Mouse (Mus musculus) heart, adult 18-20 months (tissue): ENCODE measurements around the gene Prkcd. TPM values are rescaled to one million over a fixed set of nuclear protein-coding genes. Genes with fewer than 3 reads are reported as not detected.

Experiments used
- DNase-seq, 2 experiments: peaks; one replicate each; pipeline ENCODE4 v3.0.0; 2021 to 2022; ENCODE audit warnings: mixed read lengths in 1 of 2
- total RNA-seq, 2 experiments: library from RNA; stranded (reverse); gene quantifications; 2 replicates each; pipeline ENCODE4 v1.2.3; 2021

The Prkcd gene
- total RNA-seq, 2 experiments from 2014 or later = 11.2 to 13.0 TPM

DNA sequence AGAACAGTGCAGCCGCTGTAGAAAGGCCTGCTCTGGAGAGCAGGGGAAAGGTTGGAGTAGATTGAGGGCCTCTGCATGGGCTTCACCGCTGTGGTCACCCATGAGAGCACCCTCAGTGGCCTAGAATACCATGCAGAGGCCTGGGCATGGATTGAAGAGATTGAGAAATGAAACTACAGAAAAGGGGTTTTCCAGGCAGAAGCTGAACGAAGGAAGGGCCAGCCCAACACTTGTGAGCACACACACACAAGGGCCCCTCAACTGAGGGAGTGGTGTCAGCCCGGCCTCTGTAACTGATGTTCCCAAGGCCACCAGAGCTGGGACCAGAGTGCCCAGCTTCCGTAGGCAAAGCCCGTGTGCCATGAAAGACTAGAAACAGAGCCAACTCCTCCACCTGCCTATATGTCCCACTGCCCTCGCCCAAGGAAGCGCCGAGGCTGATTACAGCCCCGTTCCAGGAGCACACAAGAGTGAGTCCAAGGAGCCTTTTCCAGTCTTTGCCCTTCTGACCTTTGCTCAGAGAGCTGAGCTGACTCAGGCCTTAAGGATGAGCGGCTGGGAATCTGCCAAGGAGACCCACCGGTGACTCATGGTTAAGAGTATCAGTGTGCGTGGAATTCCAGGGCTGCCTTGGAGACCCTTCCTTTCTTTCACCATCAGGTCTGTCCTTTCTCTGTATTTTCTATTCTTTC lies 9.4 kb upstream of the Prkcd start:
- DNase-seq = no peak

DNA sequence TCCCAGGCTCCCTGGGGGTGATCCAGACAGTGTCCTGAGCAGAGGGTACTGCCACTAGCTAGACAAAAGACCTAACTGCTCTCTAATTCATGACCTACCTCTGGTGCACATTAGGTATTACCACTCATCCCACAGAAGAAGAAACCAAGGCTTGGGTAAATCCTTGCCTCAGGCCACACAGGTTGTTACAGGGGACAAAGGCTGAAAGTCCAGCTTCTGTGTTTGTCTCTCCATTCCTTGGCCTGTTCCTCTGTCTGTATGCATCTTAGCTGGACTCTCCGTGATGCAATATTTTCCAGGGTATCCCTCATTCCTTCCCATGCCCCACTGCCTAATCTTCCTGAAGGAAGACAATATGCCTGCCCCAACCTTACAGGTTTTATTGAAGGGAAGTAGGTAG lies 8.4 kb upstream of the Prkcd start:
- no peak for DNase-seq

DNA sequence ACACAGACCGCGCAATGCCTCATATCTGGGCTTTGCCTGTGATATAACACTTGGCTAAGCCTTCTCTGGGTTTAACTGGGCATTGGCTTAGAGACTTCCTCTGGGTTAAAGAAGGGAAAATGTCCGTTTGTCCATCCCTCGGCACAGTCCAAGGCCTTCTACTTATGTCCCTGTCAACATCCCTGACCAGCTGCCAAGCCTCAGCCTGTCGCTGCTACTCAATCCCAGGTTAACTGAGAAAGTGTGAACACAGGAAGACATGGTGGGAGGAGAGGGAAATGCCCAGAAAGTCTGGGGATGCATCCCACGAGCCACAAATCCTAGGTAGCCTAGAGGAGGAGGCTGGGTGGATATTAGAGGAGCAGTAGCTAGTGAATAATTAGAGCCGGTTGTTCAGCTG lies 7.7 kb upstream of the Prkcd start:
- no peak for DNase-seq

DNA sequence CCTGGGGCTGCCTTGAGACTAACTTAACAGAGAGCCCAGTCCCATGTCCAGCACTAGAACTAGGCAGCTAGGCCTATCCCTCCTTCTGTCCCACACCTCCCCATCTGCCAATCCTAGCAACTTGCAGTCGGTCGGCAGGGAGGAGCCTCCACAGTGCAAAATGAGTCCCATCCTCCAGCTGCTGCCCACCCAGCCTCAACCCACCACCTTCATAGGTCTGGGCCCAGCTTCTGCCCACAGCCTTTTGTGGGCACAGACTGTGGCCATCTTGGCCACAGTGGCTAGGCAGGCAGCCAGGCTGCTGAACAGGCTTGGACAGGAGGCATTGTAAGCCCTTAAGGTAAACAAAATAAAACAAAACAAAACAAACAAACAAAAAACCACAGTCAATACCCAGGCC lies 5.8 kb upstream of the Prkcd start:
- no peak for DNase-seq

DNA sequence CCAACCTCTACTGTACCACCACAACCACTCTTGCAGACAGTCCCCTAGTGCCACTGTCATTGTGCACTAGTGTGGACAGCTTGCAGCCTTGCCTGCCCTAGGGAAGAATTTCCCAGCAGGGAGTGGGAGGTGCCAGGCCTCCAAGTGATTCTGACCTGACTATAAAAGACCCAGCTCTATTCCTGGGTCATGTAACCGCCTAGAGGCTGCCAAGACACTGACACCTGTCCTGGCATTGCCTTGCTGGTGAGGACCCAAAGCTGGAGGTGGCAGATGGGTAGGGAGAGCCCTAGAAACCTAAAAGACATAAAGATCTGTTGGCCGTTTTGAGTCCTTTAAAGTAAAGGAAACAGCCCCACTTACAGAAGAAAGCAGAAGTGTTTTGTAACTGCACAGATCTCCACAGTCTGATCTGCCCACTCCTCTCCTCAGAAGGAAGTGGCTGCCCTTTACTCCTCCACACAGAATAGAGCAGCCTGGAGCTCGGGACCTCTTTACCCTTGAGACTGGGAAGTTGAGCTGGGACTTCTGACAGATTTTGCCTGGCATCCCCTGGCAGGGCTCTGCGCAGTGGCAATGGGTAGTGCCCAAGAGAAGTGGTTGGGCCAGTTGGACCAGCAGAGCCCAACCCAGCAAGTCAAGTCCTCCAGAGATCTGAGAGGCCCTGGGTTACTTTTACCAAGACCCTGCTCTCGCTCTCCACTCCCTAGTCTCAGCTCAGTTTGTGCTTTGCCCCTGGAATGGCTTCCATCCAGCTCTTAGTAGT lies 5.0 kb upstream of the Prkcd start:
- peak; percentile 55 to 81 for DNase-seq

DNA sequence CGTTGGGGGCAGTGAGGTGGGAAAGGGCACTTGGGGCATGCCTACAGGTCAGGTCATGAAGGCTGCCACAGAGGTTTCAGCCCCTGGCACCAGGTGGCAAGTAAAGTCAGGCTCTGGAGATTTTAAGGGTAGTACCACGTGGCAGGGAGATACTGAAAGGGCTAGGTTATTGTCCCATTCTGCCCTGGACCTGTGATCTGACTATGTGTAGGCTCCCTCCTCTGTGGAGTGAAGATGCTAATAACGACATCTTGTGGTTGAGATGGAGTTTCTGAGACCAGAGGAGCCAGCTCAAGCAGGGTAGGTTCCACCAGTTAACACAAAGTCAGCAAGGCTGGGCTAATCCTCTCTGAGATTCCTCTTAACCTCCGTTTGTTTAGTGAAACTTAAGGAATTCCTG lies 3.8 kb upstream of the Prkcd start:
- no peak for DNase-seq

DNA sequence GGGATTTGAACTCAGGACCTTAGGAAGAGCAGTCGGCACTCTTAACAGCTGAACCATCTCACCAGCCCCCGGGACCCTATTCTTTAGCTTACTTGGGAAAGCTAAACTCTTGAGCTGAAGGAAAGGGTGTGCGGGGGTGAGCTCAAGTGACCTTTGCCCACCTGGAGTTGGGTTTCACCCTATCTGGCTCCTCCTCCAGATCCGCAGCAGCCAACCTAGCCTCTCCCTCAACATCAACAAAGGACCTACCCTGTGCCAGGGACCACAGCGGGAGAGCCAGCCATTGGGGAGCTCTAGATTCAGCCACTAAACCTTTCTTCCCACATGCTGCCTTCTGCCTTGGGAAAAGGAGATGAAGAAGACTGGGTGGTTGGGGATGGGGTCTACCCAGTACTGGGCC lies 2.2 kb upstream of the Prkcd start:
- DNase-seq = no peak

DNA sequence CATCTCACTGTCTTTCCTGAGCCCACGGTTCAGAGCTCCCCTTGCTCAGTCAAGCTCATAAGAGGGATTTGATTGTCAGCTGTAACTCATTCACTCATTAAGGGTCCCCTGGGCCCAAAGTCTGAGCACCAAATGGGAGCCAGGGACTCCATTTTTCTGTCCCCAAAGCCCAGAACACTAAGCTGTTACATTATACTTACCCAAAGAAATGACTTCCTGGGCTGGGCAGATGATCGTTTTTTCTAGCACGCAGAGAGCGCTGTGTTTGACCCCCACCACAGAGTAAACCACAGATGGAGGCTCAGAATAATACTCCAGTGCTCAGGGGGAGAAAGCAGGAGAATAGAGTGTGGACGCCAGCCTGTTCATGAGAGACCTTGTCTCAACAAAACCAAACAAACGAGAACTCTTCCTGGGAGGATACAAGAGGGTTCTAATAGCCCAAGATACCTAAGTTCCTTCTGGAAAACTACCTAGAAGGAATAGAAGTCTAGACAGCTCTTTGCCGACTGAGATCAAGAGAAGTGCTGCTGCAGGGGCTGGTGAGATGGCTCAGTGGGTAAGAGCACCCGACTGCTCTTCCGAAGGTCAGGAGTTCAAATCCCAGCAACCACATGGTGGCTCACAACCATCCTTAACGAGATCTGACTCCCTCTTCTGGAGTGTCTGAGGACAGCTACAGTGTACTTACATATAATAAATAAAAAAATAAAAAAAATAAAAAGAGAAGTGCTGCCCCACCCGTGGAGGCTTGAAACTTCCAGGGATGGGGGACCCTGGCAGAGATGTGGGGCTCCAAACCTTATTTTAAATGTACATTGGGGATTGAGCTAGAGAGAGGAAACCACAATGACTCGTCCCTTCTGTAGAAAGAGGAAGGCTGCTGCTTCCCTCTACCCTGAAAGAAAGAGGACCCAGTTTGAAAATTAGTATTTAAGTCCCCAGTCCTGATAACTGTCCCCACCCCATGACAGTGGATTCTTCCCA lies 1.0 kb upstream of the Prkcd start:
- peak in 1 of 2 experiments; percentile 49 for DNase-seq

DNA sequence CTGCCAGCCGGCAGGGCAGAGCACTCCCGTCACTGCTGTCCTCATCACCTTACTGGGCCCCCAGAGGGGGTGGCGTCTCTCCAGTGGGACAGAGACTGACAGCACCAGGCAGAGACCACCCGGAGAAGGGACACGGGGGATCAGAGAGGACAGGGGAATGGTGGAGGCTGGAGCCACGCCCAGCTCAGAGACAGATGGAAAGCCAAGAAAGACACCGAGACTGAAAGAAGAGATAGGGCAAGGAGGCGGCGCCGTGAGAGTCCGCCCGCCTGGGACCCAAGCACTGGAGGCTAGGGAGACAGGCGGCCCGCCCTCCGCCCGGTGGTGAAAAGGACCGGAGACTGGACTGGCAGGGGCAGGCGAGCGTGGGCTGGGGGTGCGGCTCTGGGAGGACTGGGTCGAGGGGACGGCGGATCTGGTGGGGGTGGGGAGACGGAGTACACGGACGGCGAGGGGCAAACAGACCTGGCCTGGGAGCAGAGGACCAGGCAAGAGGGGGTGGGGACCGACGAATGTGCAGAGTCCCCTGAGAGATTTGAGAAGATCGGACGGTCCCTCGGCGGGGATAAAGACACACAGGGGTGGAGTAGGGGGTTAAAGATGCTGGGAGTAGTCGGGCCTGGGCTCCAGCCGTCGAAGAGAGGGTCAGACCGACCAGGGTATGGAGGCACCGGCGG lies 741 bp downstream of the Prkcd start:
- peak; percentile 56 to 61 for DNase-seq

DNA sequence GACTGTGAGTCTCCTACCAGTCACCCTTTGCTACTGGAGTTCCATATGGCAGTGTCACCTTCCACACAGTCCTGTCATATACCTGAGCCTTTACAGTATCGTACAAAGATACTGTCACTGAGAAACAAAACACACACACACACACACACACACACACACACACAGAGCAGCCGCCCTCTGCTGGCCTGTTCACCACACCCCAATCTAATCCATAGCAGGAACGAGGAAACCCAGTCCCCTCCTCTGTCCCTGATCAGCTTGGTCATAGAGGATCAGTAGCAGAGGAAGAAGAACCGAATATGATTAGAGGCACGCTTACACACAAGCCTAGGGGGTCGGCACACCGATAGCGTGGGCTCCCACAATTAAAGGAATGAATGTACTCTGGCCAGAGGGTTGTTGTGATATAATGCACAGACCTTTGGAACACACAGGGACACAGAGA lies 1.7 kb downstream of the Prkcd start:
- DNase-seq = no peak

DNA sequence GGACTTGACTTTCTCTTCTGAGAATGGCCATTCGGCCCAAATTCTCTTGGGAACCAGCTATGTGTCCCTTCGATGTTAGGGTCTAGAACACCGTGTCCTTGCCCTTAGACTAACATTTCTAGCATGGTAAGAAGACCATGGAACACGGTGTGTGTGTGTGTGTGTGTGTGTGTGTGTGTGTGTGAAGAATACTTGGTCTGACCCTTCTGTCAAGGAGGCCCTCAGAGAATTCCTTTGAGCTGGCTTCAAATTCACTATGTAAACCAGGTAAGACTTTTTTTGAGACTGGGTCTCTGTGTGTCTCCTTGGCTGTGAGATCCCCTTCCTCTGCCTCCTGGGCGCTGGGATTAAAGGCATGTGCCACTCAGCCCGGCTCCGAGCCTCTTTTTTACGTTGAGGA lies 3.5 kb downstream of the Prkcd start:
- DNase-seq = no peak

DNA sequence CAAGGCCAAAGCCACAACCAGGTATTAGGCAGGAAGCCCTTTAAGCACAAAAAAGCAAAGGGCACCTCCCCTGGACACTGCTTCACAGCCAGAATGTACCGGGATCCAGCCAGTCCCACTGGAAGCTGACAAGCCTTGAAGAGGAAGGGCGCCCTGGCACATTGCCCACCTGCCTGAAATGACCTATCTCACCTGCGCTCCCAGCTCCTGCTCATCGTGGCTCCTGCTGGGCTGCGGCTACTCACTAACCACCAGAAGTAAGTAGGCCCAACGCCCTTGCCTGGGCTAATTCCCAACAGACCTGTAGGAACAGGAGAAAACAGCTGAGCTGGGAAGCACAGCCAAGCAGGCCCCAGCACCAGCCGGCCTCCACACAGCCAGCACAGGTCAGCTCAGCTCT lies 3.9 kb downstream of the Prkcd start:
- no peak for DNase-seq

DNA sequence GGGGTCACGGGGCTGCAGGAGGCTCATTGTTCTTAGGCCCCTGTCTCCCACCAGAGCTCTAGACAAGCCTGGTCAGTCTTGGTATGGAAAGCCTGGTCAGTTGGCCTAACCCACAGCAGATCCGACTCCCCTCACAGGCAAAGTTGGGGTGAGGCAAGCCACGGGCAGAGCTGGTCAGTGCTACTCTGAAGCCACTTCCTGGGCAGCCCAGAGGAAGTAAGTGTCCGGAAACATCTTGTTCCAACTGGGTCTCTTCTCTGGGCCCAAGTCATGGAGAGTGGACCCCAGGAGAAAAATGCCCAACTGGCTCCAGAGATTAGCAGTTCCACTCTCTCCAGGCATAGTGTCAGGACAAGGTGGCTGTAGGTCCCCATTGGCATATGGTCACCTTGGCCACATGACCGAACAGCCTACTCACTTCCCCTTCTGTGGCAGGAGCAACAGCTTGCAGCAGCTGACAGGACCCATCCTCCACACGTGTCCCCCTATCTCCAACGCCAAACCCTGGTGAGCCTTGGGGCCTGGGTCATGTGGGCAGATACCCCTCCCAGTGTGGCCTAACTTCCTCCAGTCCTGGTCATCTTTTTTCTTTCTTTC lies 5.9 kb downstream of the Prkcd start:
- peak; percentile 35 to 54 for DNase-seq

DNA sequence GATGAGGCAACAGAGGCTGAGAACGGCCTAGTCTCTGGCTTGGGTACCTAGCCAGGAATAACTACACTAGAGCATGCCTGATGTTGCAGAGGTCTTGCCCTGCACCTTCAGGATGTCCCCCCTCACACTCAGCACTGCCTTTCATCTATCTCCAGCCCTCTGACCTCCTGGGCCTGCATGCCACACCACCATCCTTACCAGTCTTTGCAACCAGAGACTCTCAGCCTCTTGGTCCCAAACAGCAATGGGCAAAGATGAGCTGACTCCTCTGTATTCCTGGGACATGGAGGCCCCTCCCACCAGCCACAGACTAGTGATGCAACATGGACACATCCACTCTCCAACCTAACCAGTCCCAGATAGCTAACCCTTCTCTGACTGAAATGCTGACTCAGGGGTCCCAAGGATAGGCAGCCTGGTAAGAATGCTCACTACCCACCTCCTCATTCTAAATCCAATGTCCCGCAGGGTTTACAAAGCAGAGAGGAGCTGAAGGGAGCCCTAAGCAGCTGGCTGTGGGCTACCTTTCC lies 7.2 kb downstream of the Prkcd start:
- no peak for DNase-seq

DNA sequence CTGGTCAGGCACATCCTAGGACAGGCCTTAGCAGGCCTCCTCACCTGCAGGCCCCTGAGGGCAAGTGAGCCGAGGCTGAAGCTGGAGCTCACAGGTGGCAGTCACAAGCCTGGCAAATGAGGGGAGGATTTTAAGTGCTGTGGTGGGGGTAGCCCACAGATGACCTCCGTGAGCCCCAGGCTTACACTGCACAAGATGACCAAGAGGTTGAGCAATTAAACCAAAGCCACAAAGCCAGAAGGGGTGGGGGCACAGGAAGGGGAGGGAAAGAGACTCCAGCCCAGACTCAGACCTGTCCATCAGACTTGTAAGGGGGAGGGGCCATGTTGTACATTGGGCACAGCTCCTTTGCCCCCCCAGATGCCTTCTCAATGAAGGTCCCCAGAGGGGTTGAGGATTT lies 9.3 kb downstream of the Prkcd start:
- no peak for DNase-seq

DNA sequence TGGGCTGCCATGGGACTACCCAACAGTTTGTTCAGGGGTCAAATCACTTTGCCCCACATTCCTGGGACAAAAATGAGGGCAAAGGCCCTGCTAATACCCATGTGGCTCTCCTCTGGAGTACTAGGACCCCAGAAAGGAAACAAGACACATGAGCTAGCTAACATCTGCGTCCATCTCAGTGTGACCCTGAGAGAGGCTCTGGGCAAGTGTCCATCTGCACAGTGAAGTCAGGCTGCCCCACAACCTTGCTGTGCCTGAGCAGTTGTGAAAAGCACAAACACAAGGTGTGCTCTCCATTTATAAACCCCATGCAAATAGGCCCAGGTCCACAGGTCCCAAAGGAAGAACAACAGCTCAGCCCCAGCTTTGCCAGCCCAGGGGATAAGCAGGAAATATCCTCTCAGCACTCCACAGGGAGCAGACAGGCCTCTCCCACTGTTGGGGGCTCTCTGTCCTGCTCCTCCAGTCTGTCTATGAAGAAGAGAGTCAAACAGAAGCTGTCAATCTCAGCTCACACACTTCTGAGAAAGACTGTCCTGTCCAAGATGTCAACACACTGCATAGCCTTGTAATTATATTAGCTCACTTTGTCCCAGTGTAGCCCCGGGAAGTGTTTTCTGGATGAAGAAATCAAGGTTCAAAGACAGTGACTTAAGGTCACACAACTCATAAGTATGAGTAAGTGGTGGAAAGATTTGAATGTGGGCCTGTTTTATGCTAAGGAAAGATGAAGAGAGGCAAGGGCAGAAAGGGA lies 12.9 kb downstream of the Prkcd start:
- no peak for DNase-seq

DNA sequence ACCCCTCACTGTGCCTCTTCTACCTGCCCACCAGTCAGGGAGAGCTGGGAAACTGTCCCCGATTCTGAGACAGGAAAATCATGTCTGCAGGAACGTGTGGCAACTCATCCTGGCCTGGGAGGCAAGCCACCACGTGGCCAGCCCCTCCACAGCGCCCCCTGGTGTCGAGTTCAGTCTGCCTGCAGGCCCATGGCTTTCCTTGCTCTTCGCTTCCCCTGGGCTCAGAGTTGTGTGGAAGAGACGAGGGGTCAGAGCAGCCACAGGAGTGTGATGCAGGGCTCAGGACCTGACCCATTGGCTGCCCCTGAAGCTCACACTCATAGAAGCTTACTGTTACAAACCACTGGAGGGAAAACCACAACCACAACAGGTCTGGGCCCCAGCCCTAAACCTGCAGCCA lies 13.5 kb downstream of the Prkcd start:
- DNase-seq = peak; percentile 79 to 91

DNA sequence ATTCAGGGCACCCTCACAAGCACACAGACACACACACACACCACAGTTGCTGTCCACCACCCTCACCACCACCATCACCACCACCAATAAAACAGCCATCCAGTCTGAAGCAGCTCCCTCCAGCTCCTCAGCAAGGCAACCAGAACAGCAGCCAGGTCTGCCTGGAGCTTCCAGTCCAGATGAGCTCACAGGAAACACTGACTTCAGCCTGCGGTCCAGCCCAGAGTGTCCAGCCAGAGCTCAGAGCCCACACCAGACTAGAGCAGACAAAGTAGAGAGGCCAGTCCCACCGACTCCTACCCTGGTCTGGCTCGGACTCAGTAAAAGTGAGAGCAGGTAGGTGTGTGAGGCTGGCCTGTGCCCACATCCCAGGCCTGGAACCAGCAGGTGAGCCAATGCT lies 15.1 kb downstream of the Prkcd start:
- peak in 1 of 2 experiments; percentile 46 for DNase-seq

DNA sequence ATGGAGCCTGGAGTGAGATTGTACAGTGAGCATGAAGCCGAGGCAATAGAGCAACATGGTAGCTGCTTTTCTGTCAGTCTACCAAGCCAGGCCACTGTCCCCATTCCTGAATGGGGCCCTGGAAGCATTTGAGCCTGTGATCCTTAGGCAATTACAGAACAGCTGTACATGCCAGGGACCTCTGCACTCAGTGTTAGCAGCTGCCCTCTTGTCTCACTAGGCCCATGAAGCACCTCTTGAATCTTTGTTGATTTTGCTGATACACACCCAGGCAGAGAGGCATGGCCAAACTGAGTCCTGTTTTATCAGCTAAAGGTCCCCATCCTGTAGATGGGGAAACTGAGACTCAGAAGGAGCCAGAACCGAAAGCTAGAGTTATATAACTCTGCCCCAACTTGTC lies 15.7 kb downstream of the Prkcd start:
- DNase-seq = no peak

DNA sequence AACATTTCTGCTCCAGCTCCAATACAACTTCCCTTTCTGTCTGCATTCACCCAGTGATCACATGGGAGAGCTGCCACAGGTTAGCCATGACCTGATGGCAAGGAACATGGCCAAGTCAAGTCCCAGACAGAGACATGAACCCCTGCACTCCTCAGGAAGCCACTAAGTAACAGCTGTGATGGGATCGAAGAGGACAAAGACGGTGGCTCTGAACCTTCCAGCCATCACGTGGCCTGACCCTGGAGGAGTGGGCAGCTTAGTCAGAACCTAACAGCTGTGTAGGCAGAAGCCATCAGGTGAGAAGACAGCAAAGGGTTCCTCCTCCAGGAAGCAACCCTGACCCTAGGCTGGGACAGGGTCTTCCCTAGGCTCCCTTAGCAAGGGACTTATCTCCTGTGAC lies 16.5 kb downstream of the Prkcd start:
- no peak for DNase-seq

DNA sequence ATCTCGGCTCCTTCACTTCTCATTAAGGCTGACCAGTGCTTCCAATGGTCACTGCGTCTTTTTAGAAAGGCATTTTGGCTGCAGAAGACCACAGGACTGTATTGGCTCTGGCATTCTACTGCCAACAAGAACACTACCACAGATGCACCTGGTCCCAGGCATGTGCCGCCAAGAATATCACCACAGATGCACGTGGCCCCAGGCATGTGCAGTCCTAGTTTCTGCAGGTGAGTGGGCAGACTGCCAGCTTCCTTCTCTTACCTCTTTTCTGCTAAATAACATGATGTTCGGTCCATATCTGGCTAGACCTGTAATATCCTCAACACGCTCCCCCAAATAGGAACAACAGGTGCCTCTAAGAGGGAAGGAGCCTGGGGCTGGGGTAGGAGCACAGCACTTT lies 17.8 kb downstream of the Prkcd start:
- DNase-seq = no peak
